Mouse (Mus musculus) skeletal muscle tissue, adult 2 months (tissue): Measurements from ENCODE around the gene Nup54.

Source experiments
- DNase-seq: peaks from one replicate; pipeline ENCODE4 v3.0.0-alpha.2; 2012; ENCODE audit warnings: low read depth, low spot score

Gene Nup54

GRCm38 (mm10) chr5:92376795-92377405 lies 58.1 kb downstream of the Nup54 start:
- DNase-seq, result no peak

GRCm38 (mm10) chr5:92375368-92375767 lies 59.7 kb downstream of the Nup54 start:
- no peak for DNase-seq

- no peak for DNase-seq
These were observed 60.3 kb downstream of the Nup54 start for GRCm38 (mm10) chr5:92374721-92375142.

GRCm38 (mm10) chr5:92372605-92373004 lies 62.4 kb downstream of the Nup54 start:
- DNase-seq, result no peak

GRCm38 (mm10) chr5:92371361-92371976 lies 63.5 kb downstream of the Nup54 start:
- no peak for DNase-seq

GRCm38 (mm10) chr5:92370891-92371290 lies 64.1 kb downstream of the Nup54 start:
- no peak for DNase-seq

- DNase-seq, result no peak
These were observed 64.6 kb downstream of the Nup54 start for GRCm38 (mm10) chr5:92370392-92370791.

- peak; percentile 77 for DNase-seq
These were observed 65.6 kb downstream of the Nup54 start for GRCm38 (mm10) chr5:92369151-92369994.

GRCm38 (mm10) chr5:92368392-92368791 lies 66.6 kb downstream of the Nup54 start:
- DNase-seq, result peak; percentile 67

GRCm38 (mm10) chr5:92366565-92366964 lies 68.5 kb downstream of the Nup54 start:
- DNase-seq, result no peak
